Mouse (Mus musculus): Measurements from ENCODE around the gene Mt4.

Mt4 gene

DNA sequence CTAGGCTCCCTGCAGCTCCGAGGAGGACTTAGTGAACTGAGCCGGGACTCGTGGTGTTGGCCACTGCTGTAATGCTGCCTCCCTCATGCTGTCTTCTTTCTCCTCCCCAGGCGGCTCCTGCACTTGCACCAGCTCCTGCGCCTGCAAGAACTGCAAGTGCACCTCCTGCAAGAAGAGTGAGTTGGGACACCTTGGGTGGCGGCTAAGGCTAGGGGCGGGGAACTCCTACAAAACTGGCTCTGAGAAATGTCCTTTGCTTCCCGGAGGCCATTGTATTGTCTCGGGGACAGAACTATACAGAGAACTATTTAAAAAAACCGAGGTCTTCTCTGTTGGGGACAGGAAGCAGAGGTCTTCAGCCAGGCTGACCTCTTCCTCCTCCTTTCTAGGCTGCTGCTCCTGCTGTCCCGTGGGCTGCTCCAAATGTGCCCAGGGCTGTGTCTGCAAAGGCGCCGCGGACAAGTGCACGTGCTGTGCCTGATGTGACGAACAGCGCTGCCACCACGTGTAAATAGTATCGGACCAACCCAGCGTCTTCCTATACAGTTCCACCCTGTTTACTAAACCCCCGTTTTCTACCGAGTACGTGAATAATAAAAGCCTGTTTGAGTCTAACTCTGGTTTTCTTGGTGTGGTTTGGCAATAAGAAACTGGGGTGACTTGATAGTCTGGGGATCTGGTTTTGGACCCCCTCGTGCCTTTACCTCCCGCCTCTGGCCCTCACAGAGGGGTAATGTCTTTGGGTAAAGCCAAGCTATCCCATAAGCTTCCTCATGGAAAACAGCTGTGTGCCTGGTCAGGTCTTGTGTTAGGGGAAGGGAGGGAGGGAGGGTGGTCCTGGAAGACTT, 42.9 kb downstream of the Mt4 start:
- DNase-seq (ENCODE audit: low read depth) = peak; percentile 44

DNA sequence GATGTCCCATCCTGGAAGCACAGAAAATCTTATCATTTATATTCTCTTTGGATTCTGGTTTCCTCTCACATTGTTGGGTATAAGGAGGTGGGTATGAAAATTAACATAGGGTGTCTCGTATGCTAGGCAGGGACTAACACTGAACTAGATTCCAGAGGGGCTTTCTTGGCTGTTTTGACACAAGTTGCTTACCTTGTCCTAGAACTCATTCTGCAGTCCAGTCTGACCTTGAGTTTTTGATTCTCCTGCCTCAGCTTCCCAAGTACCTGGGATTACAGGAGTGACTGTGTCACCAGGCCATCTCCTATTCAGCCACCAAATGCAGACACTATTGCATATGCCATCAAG, 43.5 kb downstream of the Mt4 start:
- DNase-seq (ENCODE audit: low read depth) = no peak

DNA sequence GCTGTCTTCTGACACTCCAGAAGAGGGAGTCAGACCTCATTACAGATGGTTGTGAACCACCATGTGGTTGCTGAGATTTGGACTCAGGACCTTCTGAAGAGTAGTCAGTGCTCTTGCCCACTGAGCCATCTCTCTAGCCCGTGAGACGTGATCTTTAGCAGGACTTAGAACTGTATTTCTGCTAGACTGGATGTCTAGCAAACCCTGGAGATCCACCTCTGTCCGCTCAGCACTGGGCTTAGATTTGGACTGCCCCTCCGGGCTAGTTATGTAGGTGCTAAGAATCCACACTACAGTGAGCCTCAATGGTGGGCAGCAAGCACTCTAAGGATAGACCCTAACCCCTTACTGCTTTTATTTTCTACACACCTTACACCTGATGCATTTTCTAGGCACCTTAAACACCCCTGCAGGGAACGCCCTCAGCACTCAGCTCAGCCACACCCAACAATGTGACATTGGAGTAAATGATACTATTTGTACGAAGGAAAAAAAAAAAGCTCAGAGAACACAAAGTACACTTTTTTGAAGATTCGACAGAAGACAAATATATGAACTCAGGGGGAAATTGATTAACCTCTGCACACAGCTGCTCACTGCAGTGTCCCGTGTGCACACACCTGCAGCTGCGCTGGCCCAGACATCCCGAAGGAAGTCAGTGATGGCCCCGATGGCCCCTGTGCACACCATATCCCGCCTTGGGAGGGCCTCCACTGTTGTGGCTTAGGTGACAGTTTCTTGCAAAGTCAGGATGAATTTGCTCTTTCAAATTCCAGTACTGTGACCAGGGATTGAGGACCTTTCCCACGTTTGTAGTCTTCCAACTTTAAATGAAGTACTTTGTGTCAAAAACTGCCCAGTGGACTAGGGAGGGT, 45.3 kb downstream of the Mt4 start:
- no peak for DNase-seq (ENCODE audit: low read depth)

DNA sequence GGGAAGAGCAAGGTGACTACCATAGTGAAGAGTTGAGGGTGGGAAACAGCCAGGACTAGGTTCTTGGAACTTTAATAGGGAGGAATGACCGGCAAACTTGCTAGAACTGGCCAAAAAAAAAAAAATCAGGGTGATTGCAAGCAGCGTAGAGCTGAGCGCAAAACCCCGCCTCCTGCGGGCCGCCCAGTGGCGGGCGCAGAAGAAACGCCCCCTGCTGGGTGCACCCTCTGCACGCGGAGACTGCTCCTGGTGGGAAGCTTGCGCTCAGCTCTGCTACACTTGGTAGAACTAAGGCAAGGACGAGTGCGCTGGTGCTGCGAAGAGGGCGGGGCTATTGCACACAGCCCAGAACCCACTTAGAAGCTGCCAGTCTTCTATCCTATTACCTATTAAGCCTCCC, 46.1 kb downstream of the Mt4 start:
- peak; percentile 87 for DNase-seq (ENCODE audit: low read depth)

DNA sequence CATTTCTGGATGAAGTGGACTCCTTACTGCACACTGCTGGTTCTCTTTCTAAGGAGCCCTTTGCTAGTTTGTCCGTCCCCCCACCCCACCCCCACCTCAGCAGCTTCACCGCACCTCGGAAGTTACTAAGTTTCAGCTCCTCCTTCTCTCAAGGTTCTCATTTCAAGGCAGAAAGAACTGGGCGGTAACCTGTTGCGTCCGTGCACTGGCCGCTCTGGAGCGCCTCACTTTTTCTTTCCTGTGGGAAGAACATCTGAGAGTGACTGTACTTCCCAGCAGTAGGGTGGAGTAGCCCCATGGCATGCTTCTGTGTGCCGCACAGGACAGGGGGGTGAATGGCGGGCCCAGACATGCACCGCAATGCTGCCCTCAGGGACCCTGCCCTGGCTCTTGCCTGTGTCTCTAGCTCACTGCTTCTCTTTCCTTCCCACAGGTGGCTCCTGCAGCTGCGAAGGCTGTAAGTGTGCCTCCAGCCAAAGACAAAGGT, 47.4 kb downstream of the Mt4 start:
- peak; percentile 40 for DNase-seq (ENCODE audit: low read depth)

DNA sequence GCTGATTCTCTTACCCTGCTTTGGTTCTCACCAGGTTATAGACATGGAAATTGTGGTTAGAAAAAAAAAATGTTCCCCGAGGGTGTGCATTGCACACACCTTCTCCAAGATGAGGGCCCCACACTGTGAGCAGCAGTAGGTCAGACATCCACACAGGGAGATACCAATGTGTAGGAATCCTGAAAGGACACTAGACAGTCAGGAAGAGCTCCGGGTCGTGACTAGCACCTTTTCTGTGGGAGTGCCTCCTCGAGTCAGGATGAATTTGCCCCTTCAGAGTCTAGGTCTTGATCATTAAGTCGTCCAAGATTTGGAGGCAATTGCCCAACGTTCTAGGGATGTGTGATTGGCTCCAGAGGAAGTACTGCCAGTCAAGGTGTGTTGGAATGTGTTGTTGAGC, 48.8 kb downstream of the Mt4 start:
- DNase-seq (ENCODE audit: low read depth) = no peak

DNA sequence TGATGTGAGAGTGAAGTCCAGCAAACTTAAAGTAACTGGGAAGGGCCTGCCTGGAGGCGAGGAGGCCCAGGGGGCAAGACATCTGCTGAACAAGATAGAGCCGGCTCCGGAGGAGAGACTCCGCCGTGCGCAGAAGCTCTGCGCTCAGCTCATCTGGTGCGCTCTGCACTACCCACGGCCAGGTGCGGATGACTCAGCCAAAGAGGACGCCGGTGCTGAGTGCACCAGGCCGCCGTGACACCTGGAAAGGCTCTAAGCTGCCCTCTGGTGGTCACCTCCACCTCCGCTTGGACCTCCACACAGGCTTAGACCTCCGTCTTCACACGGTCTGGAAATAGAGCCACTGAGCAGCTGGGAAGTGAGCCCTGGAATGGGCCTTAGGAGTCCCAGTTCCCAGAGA, 49.5 kb downstream of the Mt4 start:
- DNase-seq (ENCODE audit: low read depth) = peak; percentile 84

DNA sequence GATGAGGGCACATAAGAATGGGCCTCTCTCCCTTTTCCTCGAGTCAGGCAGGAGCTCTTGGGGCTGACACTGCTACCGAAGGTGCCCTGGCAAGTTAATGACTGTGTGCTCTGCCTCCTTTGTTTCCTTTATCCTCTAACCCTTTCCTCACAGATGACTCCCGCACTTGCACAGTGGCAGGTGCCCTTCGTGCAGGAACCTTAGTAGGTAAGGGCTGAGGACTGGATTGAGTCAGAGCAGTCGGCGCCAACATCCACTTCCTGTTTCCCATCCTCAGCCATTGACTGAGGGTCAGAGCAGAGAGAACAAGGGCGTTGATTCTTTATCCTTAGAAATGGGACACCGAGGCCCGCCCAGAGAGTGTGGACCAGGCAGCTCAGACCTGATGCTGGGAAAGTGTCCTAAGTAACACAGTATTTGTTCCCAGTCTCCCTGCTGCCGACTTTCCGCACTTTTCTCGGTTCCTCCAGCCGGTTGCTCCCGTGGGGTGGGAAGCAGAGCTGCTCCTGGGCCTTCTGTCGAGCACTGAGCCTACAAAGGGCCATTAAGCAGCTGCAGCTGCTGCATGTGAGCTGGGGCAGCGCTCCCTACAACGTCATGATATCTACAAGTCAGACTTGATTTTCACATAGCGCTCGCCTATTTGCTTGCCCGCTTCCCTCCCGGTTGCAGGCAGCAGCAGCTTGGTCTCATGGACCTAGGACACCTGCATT, 50.4 kb downstream of the Mt4 start:
- DNase-seq (ENCODE audit: low read depth) = peak; percentile 35

Measured in induced T-regulatory cell, adult 2 months (primary cell).